Mouse (Mus musculus): ENCODE measurements at regions not wholly inside any gene's neighbourhood (a gene's known extent, or its start where the extent isn't known, plus 50 kb on each side); places are given as distances from the start of the nearest gene placed in this dataset.

- H3K27ac ChIP-seq (ENCODE audit: low read length) = no peak overlapping the region
- H3K27me3 ChIP-seq (ENCODE audit: control insufficient read depth, insufficient read depth, low read length) = no peaks in the 10 kb centered on the region
- H3K4me1 ChIP-seq (ENCODE audit: control insufficient read depth, insufficient read depth, low read length) = peaks cover 10% of the 10 kb centered on the region; the same call in 1 of the 2 replicates
- ATAC-seq (ENCODE audit: insufficient read depth, low FRiP score) = peak; percentile 68; the same call in 1 of the 2 replicates
- H3K9me3 ChIP-seq (replicated peaks; ENCODE audit: control insufficient read depth, low read length) = no peaks in the 10 kb centered on the region
- no peaks in the 10 kb centered on the region for H3K36me3 ChIP-seq (ENCODE audit: control insufficient read depth, insufficient read depth, low read length)
- 42% methylated on average over 1 of the region's 1 CpGs for WGBS
- no peak overlapping the region for H3K9ac ChIP-seq (ENCODE audit: low read length)
- H3K4me2 ChIP-seq (ENCODE audit: low read depth, low read length) = no peak overlapping the region
- no peak overlapping the region for H3K4me3 ChIP-seq (replicated peaks; ENCODE audit: low read length)
These were observed 348.0 kb upstream of the Thbs1 start for GRCm38 (mm10) chr2:117763631-117764030.

GRCm38 (mm10) chr2:117765572-117765971, 346.1 kb upstream of the Thbs1 start:
- H3K4me1 ChIP-seq (ENCODE audit: control insufficient read depth, insufficient read depth, low read length) = peaks cover 10% of the 10 kb centered on the region; the same call in 1 of the 2 replicates
- H3K4me2 ChIP-seq (ENCODE audit: low read depth, low read length) = no peak overlapping the region
- H3K27ac ChIP-seq (ENCODE audit: low read length) = no peak overlapping the region
- H3K9me3 ChIP-seq (replicated peaks; ENCODE audit: control insufficient read depth, low read length) = no peaks in the 10 kb centered on the region
- H3K27me3 ChIP-seq (ENCODE audit: control insufficient read depth, insufficient read depth, low read length) = no peaks in the 10 kb centered on the region
- H3K36me3 ChIP-seq (ENCODE audit: control insufficient read depth, insufficient read depth, low read length) = no peaks in the 10 kb centered on the region
- H3K4me3 ChIP-seq (replicated peaks; ENCODE audit: low read length) = no peak overlapping the region
- H3K9ac ChIP-seq (ENCODE audit: low read length) = no peak overlapping the region
- no peak for ATAC-seq (ENCODE audit: insufficient read depth, low FRiP score)
- 60% methylated on average over 5 of the region's 5 CpGs for WGBS

- H3K27me3 ChIP-seq (ENCODE audit: control insufficient read depth, insufficient read depth, low read length) = no peaks in the 10 kb centered on the region
- peaks cover 10% of the 10 kb centered on the region; the same call in 1 of the 2 replicates for H3K4me1 ChIP-seq (ENCODE audit: control insufficient read depth, insufficient read depth, low read length)
- H3K4me2 ChIP-seq (ENCODE audit: low read depth, low read length) = no peak overlapping the region
- no peaks in the 10 kb centered on the region for H3K9me3 ChIP-seq (replicated peaks; ENCODE audit: control insufficient read depth, low read length)
- ATAC-seq (ENCODE audit: insufficient read depth, low FRiP score) = no peak
- no peak overlapping the region for H3K27ac ChIP-seq (ENCODE audit: low read length)
- H3K4me3 ChIP-seq (replicated peaks; ENCODE audit: low read length) = no peak overlapping the region
- 79% methylated on average over 3 of the region's 3 CpGs for WGBS
- no peaks in the 10 kb centered on the region for H3K36me3 ChIP-seq (ENCODE audit: control insufficient read depth, insufficient read depth, low read length)
- H3K9ac ChIP-seq (ENCODE audit: low read length) = no peak overlapping the region
These were observed 345.2 kb upstream of the Thbs1 start for GRCm38 (mm10) chr2:117766450-117766849.

- no peaks in the 10 kb centered on the region for H3K9me3 ChIP-seq (replicated peaks; ENCODE audit: control insufficient read depth, low read length)
- no peak overlapping the region for H3K4me3 ChIP-seq (replicated peaks; ENCODE audit: low read length)
- H3K27me3 ChIP-seq (ENCODE audit: control insufficient read depth, insufficient read depth, low read length) = no peaks in the 10 kb centered on the region
- no peak overlapping the region for H3K9ac ChIP-seq (ENCODE audit: low read length)
- WGBS = 35% methylated on average over 7 of the region's 7 CpGs
- H3K4me1 ChIP-seq (ENCODE audit: control insufficient read depth, insufficient read depth, low read length) = peaks cover under 1% of the 10 kb centered on the region; the same call in 1 of the 2 replicates
- peak; percentile 60; the same call in 1 of the 2 replicates for ATAC-seq (ENCODE audit: insufficient read depth, low FRiP score)
- H3K4me2 ChIP-seq (ENCODE audit: low read depth, low read length) = no peak overlapping the region
- H3K36me3 ChIP-seq (ENCODE audit: control insufficient read depth, insufficient read depth, low read length) = no peaks in the 10 kb centered on the region
- peak overlapping the region; percentile 52 for H3K27ac ChIP-seq (ENCODE audit: low read length)
These were observed 342.1 kb upstream of the Thbs1 start for GRCm38 (mm10) chr2:117769402-117770114.

- Histone ChIP-seq H3K9ac (ENCODE audit: low read length) (no peak overlapping the region), H3K4me2 (ENCODE audit: low read depth, low read length) (no peak overlapping the region), H3K36me3 (ENCODE audit: control insufficient read depth, insufficient read depth, low read length) (no peaks in the 10 kb centered on the region), H3K9me3 (replicated peaks; ENCODE audit: control insufficient read depth, low read length) (no peaks in the 10 kb centered on the region), H3K4me3 (replicated peaks; ENCODE audit: low read length) (no peak overlapping the region), H3K4me1 (ENCODE audit: control insufficient read depth, insufficient read depth, low read length) (no peaks in the 10 kb centered on the region), H3K27me3 (ENCODE audit: control insufficient read depth, insufficient read depth, low read length) (no peaks in the 10 kb centered on the region), H3K27ac (ENCODE audit: low read length) (peak overlapping the region; percentile 52)
- ATAC-seq (ENCODE audit: insufficient read depth, low FRiP score) = no peak; the same call in 1 of the 2 replicates
- WGBS = 52% methylated on average over 3 of the region's 3 CpGs
These were observed 341.6 kb upstream of the Thbs1 start for GRCm38 (mm10) chr2:117770115-117770485.

- no peak overlapping the region for H3K27ac ChIP-seq (ENCODE audit: low read length)
- no peaks in the 10 kb centered on the region for H3K4me1 ChIP-seq (ENCODE audit: control insufficient read depth, insufficient read depth, low read length)
- no peaks in the 10 kb centered on the region for H3K9me3 ChIP-seq (replicated peaks; ENCODE audit: control insufficient read depth, low read length)
- no peak overlapping the region for H3K4me3 ChIP-seq (replicated peaks; ENCODE audit: low read length)
- no peak overlapping the region for H3K9ac ChIP-seq (ENCODE audit: low read length)
- ATAC-seq (ENCODE audit: insufficient read depth, low FRiP score) = no peak
- H3K36me3 ChIP-seq (ENCODE audit: control insufficient read depth, insufficient read depth, low read length) = no peaks in the 10 kb centered on the region
- no peak overlapping the region for H3K4me2 ChIP-seq (ENCODE audit: low read depth, low read length)
- no peaks in the 10 kb centered on the region for H3K27me3 ChIP-seq (ENCODE audit: control insufficient read depth, insufficient read depth, low read length)
- 66% methylated on average over 3 of the region's 3 CpGs for WGBS
These were observed 331.4 kb upstream of the Thbs1 start for GRCm38 (mm10) chr2:117780287-117780686.

- Histone ChIP-seq H3K9ac (ENCODE audit: low read length) (no peak overlapping the region), H3K4me3 (replicated peaks; ENCODE audit: low read length) (no peak overlapping the region), H3K4me2 (ENCODE audit: low read depth, low read length) (no peak overlapping the region), H3K27ac (ENCODE audit: low read length) (no peak overlapping the region), H3K36me3 (ENCODE audit: control insufficient read depth, insufficient read depth, low read length) (no peaks in the 10 kb centered on the region), H3K9me3 (replicated peaks; ENCODE audit: control insufficient read depth, low read length) (no peaks in the 10 kb centered on the region), H3K27me3 (ENCODE audit: control insufficient read depth, insufficient read depth, low read length) (no peaks in the 10 kb centered on the region), H3K4me1 (ENCODE audit: control insufficient read depth, insufficient read depth, low read length) (0 out of 2 replicates have a peak, but pooled peaks cover under 1% of the 10 kb centered on the region)
- WGBS = 76% methylated on average over 7 of the region's 7 CpGs
- no peak for ATAC-seq (ENCODE audit: insufficient read depth, low FRiP score)
These were observed 330.9 kb upstream of the Thbs1 start for GRCm38 (mm10) chr2:117780816-117781215.

GRCm38 (mm10) chr2:117787321-117787720, 324.4 kb upstream of the Thbs1 start:
- ATAC-seq (ENCODE audit: insufficient read depth, low FRiP score) = no peak
- H3K4me3 ChIP-seq (replicated peaks; ENCODE audit: low read length) = no peak overlapping the region
- WGBS = 80% methylated on average over 1 of the region's 1 CpGs

GRCm38 (mm10) chr2:117794285-117794684, 317.4 kb upstream of the Thbs1 start:
- WGBS = 57% methylated on average over 1 of the region's 1 CpGs
- Histone ChIP-seq H3K9me3 (replicated peaks; ENCODE audit: control insufficient read depth, low read length) (no peaks in the 10 kb centered on the region), H3K4me3 (replicated peaks; ENCODE audit: low read length) (no peak overlapping the region), H3K27me3 (ENCODE audit: control insufficient read depth, insufficient read depth, low read length) (no peaks in the 10 kb centered on the region), H3K36me3 (ENCODE audit: control insufficient read depth, insufficient read depth, low read length) (no peaks in the 10 kb centered on the region), H3K27ac (ENCODE audit: low read length) (peak overlapping the region; percentile 29; the same call in 1 of the 2 replicates), H3K4me2 (ENCODE audit: low read depth, low read length) (no peak overlapping the region), H3K9ac (ENCODE audit: low read length) (no peak overlapping the region), H3K4me1 (ENCODE audit: control insufficient read depth, insufficient read depth, low read length) (no peaks in the 10 kb centered on the region)
- no peak for ATAC-seq (ENCODE audit: insufficient read depth, low FRiP score)

More at GRCm38 (mm10) chr2:117787321-117787720, 324.4 kb upstream of the Thbs1 start:
- no peak overlapping the region for H3K4me2 ChIP-seq (ENCODE audit: low read depth, low read length)
- H3K27ac ChIP-seq (ENCODE audit: low read length) = no peak overlapping the region
- H3K4me1 ChIP-seq (ENCODE audit: control insufficient read depth, insufficient read depth, low read length) = 0 out of 2 replicates have a peak, but pooled peaks cover 3% of the 10 kb centered on the region
- no peak overlapping the region for H3K9ac ChIP-seq (ENCODE audit: low read length)
- no peaks in the 10 kb centered on the region for H3K36me3 ChIP-seq (ENCODE audit: control insufficient read depth, insufficient read depth, low read length)
- H3K27me3 ChIP-seq (ENCODE audit: control insufficient read depth, insufficient read depth, low read length) = no peaks in the 10 kb centered on the region
- H3K9me3 ChIP-seq (replicated peaks; ENCODE audit: control insufficient read depth, low read length) = no peaks in the 10 kb centered on the region
